Mouse (Mus musculus) C2C12 (cell line): ENCODE data around the gene Fosb.

Experiments
- CEBPB ChIP-seq: IDR thresholded peaks from one replicate; pipeline ENCODE4 v1.6.1; 2011; ENCODE audit warnings: low read depth, mild to moderate bottlenecking, control low read depth, moderate library complexity
- CTCF ChIP-seq: IDR thresholded peaks from one replicate; pipeline ENCODE4 v1.5.1; 2011; ENCODE audit not compliant: control insufficient read depth, insufficient read depth, insufficient read length
- MAX ChIP-seq: IDR thresholded peaks from one replicate; pipeline ENCODE4 v1.6.1; 2011; ENCODE audit warnings: mild to moderate bottlenecking, control low read depth
- MYOG ChIP-seq: IDR thresholded peaks from one replicate; pipeline ENCODE4 v1.6.1; 2011; ENCODE audit not compliant: control insufficient read depth, insufficient read length; ENCODE audit errors: extremely low read depth
- USF1 ChIP-seq: IDR thresholded peaks from one replicate; pipeline ENCODE4 v1.6.1; 2011; ENCODE audit warnings: low read depth, mild to moderate bottlenecking, control low read depth, moderate library complexity

GRCm38 (mm10) chr7:19359299-19359891 is 49.5 kb upstream of the Fosb start, which contains the start of the genes Cd3eap and Ppp1r13l:
- TF ChIP-seq CTCF (no peak), MAX (peak; percentile 95), CEBPB (no peak), USF1 (peak; percentile 80), MYOG (no peak)
